Mouse (Mus musculus): ENCODE data around the gene Lrguk. TPM values are rescaled to one million over a fixed set of nuclear protein-coding genes. Genes with fewer than 3 reads are reported as not detected.

Lrguk gene
- total RNA-seq, 2 experiments from 2014 or later = 2.2 to 2.4 TPM

GRCm38 (mm10) chr6:34156841-34157748 is 127.8 kb downstream of the Lrguk start:
- Histone ChIP-seq H3K27ac (0 out of 2 replicates have a peak overlapping the region, but pooled peaks have one; percentile 10), H3K4me3 (no peak overlapping the region)
- no peak for TF ChIP-seq CTCF (conservative IDR thresholded peaks at IDR 0.05)
- no peak for DNase-seq (ENCODE audit: low spot score in 2 of 2)

GRCm38 (mm10) chr6:34159998-34160815 is 131.0 kb downstream of the Lrguk start:
- Histone ChIP-seq H3K4me3 (no peak overlapping the region), H3K27ac (no peak overlapping the region)
- TF ChIP-seq CTCF (conservative IDR thresholded peaks at IDR 0.05) = no peak
- no peak for DNase-seq (ENCODE audit: low spot score in 2 of 2)

- Histone ChIP-seq H3K27ac (no peak overlapping the region), H3K4me3 (no peak overlapping the region)
- no peak for DNase-seq (ENCODE audit: low spot score in 2 of 2)
- no peak for TF ChIP-seq CTCF (conservative IDR thresholded peaks at IDR 0.05)
Measured at GRCm38 (mm10) chr6:34160816-34161310, 131.6 kb downstream of the Lrguk start.

- DNase-seq (ENCODE audit: low spot score in 2 of 2) = no peak
Measured at GRCm38 (mm10) chr6:34161511-34161910, 132.3 kb downstream of the Lrguk start.

GRCm38 (mm10) chr6:34162607-34163006 is 133.4 kb downstream of the Lrguk start:
- DNase-seq (ENCODE audit: low spot score in 2 of 2) = no peak
- Histone ChIP-seq H3K4me3 (no peak overlapping the region), H3K27ac (no peak overlapping the region)
- no peak for TF ChIP-seq CTCF (conservative IDR thresholded peaks at IDR 0.05)

More at GRCm38 (mm10) chr6:34161511-34161910, 132.3 kb downstream of the Lrguk start:
- H3K4me3 ChIP-seq = no peak overlapping the region
- no peak overlapping the region for H3K27ac ChIP-seq
- TF ChIP-seq CTCF (conservative IDR thresholded peaks at IDR 0.05) = no peak

- Histone ChIP-seq H3K27ac (no peak overlapping the region), H3K4me3 (no peak overlapping the region)
- no peak for DNase-seq (ENCODE audit: low spot score in 2 of 2)
- no peak for TF ChIP-seq CTCF (conservative IDR thresholded peaks at IDR 0.05)
Measured at GRCm38 (mm10) chr6:34163014-34163413, 133.8 kb downstream of the Lrguk start.

GRCm38 (mm10) chr6:34168834-34169233 is 139.6 kb downstream of the Lrguk start:
- Histone ChIP-seq H3K27ac (no peak overlapping the region), H3K4me3 (no peak overlapping the region)
- DNase-seq (ENCODE audit: low spot score in 2 of 2) = no peak
- TF ChIP-seq CTCF (conservative IDR thresholded peaks at IDR 0.05) = no peak

- no peak for DNase-seq (ENCODE audit: low spot score in 2 of 2)
- Histone ChIP-seq H3K4me3 (no peak overlapping the region), H3K27ac (no peak overlapping the region)
- TF ChIP-seq CTCF (conservative IDR thresholded peaks at IDR 0.05) = no peak
Measured at GRCm38 (mm10) chr6:34170844-34171494, 141.7 kb downstream of the Lrguk start.

- no peak for TF ChIP-seq CTCF (conservative IDR thresholded peaks at IDR 0.05)
- Histone ChIP-seq H3K4me3 (no peak overlapping the region), H3K27ac (no peak overlapping the region)
- DNase-seq (ENCODE audit: low spot score in 2 of 2) = no peak
Measured at GRCm38 (mm10) chr6:34171748-34172457, 142.7 kb downstream of the Lrguk start.

- TF ChIP-seq CTCF (conservative IDR thresholded peaks at IDR 0.05) = no peak
- DNase-seq (ENCODE audit: low spot score in 2 of 2) = no peak
- H3K27ac ChIP-seq = no peak overlapping the region
- no peak overlapping the region for H3K4me3 ChIP-seq
Measured at GRCm38 (mm10) chr6:34173251-34173650, 144.0 kb downstream of the Lrguk start.

GRCm38 (mm10) chr6:34174715-34175114 is 145.5 kb downstream of the Lrguk start:
- H3K4me3 ChIP-seq = no peak overlapping the region
- no peak for DNase-seq (ENCODE audit: low spot score in 2 of 2)
- H3K27ac ChIP-seq = no peak overlapping the region
- TF ChIP-seq CTCF (conservative IDR thresholded peaks at IDR 0.05) = no peak
